Mouse (Mus musculus) stomach, postnatal 0 days (tissue): Measurements from ENCODE around the gene Wnt6. TPM values are rescaled to one million over a fixed set of nuclear protein-coding genes. Genes with fewer than 3 reads are reported as not detected.
A peak's percentile ranks its signal among the peaks of the same experiment; 100 is the strongest.
"Not testable (repeated sequence)": the region's sequence is repeated elsewhere in the genome, so short reads cannot be mapped to it uniquely, and the experiment has no call there.

Experiments
- ATAC-seq: fragments of 200-750 bp; cut with Nextera tagmentation; 2 replicates; pipeline ENCODE4 v1.8.0; 2017; ENCODE audit not compliant: low FRiP score, low TSS enrichment
- DNase-seq: peaks from one replicate; pipeline ENCODE4 v3.0.0-alpha.2; 2016; ENCODE audit warnings: low spot score
- H3K27ac ChIP-seq: fragments of 300-500 bp; sonication (generic); replicated peaks from 2 replicates; pipeline ENCODE4 v1.5.1; 2014; ENCODE audit warnings: mild to moderate bottlenecking, control low read depth
- H3K27me3 ChIP-seq: fragments of 300-500 bp; sonication (generic); 2 replicates; pipeline ENCODE4 v1.6.1; 2014; ENCODE audit warnings: low read length; ENCODE audit not compliant: control insufficient read depth, insufficient read depth
- H3K36me3 ChIP-seq: fragments of 300-500 bp; sonication (generic); 2 replicates; pipeline ENCODE4 v1.6.1; 2014; ENCODE audit warnings: low read length, mixed read lengths; ENCODE audit not compliant: control insufficient read depth, insufficient read depth
- H3K4me1 ChIP-seq: fragments of 300-500 bp; sonication (generic); replicated peaks from 2 replicates; pipeline ENCODE4 v1.6.1; 2014; ENCODE audit warnings: antibody characterized with exemption; ENCODE audit not compliant: control insufficient read depth, insufficient read depth
- H3K4me2 ChIP-seq: fragments of 300-500 bp; sonication (generic); replicated peaks from 2 replicates; pipeline ENCODE4 v1.6.1; 2014; ENCODE audit warnings: low read depth, mild to moderate bottlenecking, control low read depth, moderate library complexity
- H3K4me3 ChIP-seq: fragments of 300-500 bp; sonication (generic); 2 replicates; pipeline ENCODE4 v1.5.1; 2014; ENCODE audit warnings: low read depth, low read length, control low read depth
- H3K9ac ChIP-seq: fragments of 300-500 bp; sonication (generic); 2 replicates; pipeline ENCODE4 v1.6.1; 2014; ENCODE audit warnings: mild to moderate bottlenecking, low read length, control low read depth, mixed read lengths
- H3K9me3 ChIP-seq: fragments of 300-500 bp; sonication (generic); 2 replicates; pipeline ENCODE4 v1.6.1; 2016; ENCODE audit warnings: low read length; ENCODE audit not compliant: control insufficient read depth
- CTCF ChIP-seq: IDR thresholded peaks from 2 replicates; pipeline ENCODE4 v1.5.1; 2016; ENCODE audit warnings: antibody characterized with exemption, low read depth, mild to moderate bottlenecking, moderate library complexity
- EP300 ChIP-seq: optimal IDR thresholded peaks from 2 replicates; pipeline ENCODE3; 2016; ENCODE audit warnings: antibody characterized with exemption
- WGBS: fragments of 180-500 bp; shearing (Covaris S2); extraction: QIAGEN DNeasy Blood & Tissue Kit; methylation state at CpG from one replicate; pipeline ENCODE4 v1.1.7; 2014; 5-methylcytosine and 5-hydroxymethylcytosine counted together
- polyA plus RNA-seq: library from polyadenylated mRNA; unstranded; fragments of >200 nt; fragmentation: Nextera tagmentation; extraction: Ambion mirVana; gene quantifications from 2 replicates; pipeline ENCODE4 v1.2.1, GENCODE M21; 2015

The Wnt6 gene
- polyA plus RNA-seq, 1 experiment from 2014 or later = 3.6 TPM

DNA sequence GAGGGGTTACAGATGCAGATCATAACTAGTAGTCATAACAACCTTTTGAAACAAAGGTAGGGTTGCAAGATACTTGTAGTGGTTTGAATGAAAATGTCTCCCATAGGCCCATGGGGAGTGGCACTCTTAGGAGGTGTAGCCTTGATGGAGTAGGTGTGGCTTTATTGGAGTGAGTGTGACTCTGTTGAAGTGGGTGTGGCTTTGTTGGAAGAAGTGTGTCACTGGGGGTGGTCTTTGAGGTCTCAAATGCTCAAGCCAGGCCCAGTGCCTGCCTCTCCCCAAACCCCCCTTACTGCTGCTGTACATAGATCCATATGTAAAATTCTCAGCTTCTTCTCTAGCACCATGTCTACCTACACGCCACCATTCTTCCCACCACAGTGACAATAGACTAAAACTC lies 46.8 kb downstream of the Wnt6 start:
- H3K27me3 ChIP-seq = no peaks in the 10 kb centered on the region
- H3K9me3 ChIP-seq = no peaks in the 10 kb centered on the region
- ATAC-seq (no peak), DNase-seq (no peak)
- H3K36me3 ChIP-seq = no peaks in the 10 kb centered on the region
- H3K27ac ChIP-seq = no peak overlapping the region
- H3K4me1 ChIP-seq = no peaks in the 10 kb centered on the region
- no peak overlapping the region for H3K9ac ChIP-seq
- no peak overlapping the region for H3K4me2 ChIP-seq
- WGBS = 100% methylated on average over 1 of the region's 1 CpGs
- H3K4me3 ChIP-seq = no peak overlapping the region
- TF ChIP-seq CTCF (no peak), EP300 (no peak)

DNA sequence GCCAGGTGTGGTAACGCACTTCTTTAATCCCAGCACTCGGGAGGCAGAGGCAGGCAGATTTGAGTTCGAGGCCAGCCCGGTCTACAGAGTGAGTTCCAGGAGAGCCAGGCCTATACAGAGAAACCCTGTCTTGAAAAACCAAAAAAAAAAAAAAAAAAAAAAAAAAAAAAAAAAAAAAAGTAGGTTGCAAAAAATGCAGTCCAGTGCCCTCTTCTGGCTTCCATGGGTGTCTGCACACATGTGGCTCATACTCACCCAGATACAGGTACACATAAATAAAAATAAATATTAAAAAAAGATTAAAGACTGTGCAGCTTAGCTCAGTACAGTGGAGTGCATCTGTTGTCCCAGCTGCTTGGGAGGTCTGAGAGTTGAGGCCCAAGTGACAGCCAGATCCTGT lies 51.9 kb downstream of the Wnt6 start:
- WGBS = 92% methylated on average over 4 of the region's 4 CpGs
- not testable (repeated sequence) for H3K27ac ChIP-seq, H3K36me3 ChIP-seq, H3K9ac ChIP-seq, H3K9me3 ChIP-seq, H3K27me3 ChIP-seq, DNase-seq, H3K4me1 ChIP-seq, ATAC-seq, H3K4me2 ChIP-seq, H3K4me3 ChIP-seq
- TF ChIP-seq CTCF = peak; percentile 29

DNA sequence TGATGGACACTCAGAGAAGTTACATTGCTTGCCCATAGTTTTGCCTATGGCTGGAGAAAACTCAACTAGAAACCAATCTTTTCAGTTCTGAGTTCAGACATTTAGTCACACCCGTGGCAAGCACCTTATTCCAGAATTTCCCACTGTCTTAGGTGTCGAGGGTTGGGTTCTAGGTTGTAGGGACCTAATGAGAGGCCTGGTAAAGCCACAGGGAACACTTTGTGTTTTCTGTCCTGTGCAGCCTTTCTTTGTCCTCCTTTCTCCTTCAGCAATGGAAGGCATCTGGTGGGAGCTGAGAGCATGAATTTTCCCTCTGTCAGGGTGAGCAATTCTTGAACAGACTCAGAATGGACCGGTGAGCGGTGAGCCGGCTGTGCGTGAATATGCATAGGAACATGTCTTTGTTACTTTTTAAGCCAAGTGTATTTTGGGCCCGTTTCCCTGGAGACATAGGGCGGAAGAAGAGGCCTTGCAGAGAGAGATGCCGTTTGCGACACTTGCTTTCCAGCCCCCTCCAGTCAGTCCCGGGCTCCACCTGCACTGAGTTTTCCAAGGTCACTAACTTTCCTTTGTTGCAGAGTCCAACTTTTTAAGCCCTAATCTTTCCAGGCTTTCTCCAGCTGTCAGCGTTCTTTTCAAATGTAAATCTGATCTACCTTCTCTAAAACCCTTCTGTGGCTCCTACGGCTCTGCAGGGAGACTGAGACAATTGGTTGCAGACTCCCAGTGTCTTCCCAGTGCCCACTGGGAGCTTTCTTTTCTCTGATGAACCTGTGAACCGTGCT lies 53.0 kb downstream of the Wnt6 start:
- WGBS = 26% methylated on average over 14 of the region's 14 CpGs
- ATAC-seq = no peak

DNA sequence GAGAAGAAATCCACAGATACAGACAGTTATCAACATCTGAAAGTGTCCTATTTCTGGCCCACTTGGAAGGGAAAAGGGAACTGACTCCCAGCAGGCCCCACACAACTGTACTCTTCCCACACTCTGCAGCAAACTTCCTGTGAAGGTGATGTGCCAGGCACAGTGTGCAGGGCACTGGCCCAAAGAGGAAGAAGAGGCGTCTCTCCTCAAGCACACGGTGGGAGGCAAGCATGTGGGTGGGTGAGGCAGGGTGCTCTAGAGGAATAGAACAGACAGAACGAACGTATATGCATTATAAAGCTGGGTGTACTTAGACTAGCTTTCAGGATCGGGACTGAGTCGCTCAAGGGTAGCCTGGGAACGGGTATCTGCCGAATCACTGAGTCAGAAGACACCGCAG lies 58.4 kb downstream of the Wnt6 start:
- H3K9me3 ChIP-seq = no peaks in the 10 kb centered on the region
- no peak overlapping the region for H3K27ac ChIP-seq
- H3K9ac ChIP-seq = no peak overlapping the region
- ATAC-seq = no peak
- TF ChIP-seq CTCF = no peak
- TF ChIP-seq EP300 = no peak
- H3K36me3 ChIP-seq = no peaks in the 10 kb centered on the region
- no peaks in the 10 kb centered on the region for H3K4me1 ChIP-seq
- H3K27me3 ChIP-seq = no peaks in the 10 kb centered on the region
- no peak for DNase-seq
- no peak overlapping the region for H3K4me3 ChIP-seq
- H3K4me2 ChIP-seq = no peak overlapping the region
- 81% methylated on average over 9 of the region's 9 CpGs for WGBS

More for the DNA sequence above, 53.0 kb downstream of the Wnt6 start:
- Histone ChIP-seq H3K4me2 (no peak overlapping the region), H3K9ac (no peak overlapping the region), H3K27me3 (no peaks in the 10 kb centered on the region), H3K9me3 (no peaks in the 10 kb centered on the region), H3K4me1 (no peaks in the 10 kb centered on the region), H3K4me3 (no peak overlapping the region), H3K27ac (no peak overlapping the region), H3K36me3 (no peaks in the 10 kb centered on the region)
- TF ChIP-seq EP300 (no peak), CTCF (no peak)
- DNase-seq = no peak

DNA sequence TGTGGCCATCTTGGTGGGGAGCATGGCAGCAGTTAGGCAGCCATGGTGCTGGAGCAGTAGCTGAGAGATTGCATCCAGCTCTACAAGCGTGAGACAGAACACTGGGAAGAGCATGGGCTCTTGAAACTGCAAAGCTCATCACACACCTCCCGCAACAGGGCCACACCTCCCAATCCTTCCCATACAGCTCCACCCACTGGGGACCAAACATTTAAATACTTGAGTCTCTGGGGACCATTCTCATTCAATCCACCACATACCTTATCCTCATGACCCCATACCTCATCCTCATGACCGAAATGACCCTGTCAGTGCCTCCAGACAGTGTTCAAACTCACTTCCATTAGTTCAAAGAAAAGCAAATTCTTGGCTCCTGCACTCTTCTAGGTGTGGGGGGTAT lies 61.6 kb downstream of the Wnt6 start:
- no peak overlapping the region for H3K4me2 ChIP-seq
- H3K9ac ChIP-seq = no peak overlapping the region
- no peak for ATAC-seq
- H3K36me3 ChIP-seq = no peaks in the 10 kb centered on the region
- no peaks in the 10 kb centered on the region for H3K27me3 ChIP-seq
- no peak for DNase-seq
- no peak overlapping the region for H3K27ac ChIP-seq
- H3K4me1 ChIP-seq = no peaks in the 10 kb centered on the region
- H3K4me3 ChIP-seq = no peak overlapping the region
- WGBS = 73% methylated on average over 3 of the region's 3 CpGs
- no peak for TF ChIP-seq CTCF
- TF ChIP-seq EP300 = no peak
- no peaks in the 10 kb centered on the region for H3K9me3 ChIP-seq

Other genes with a start within 250 kb of the Wnt6 start
- 0.31 and 0.36 TPM in 2 replicates for gene Plcd4, start 229.0 kb upstream of the Wnt6 start, polyA plus RNA-seq
- 7.7 and 8.3 TPM in 2 replicates for gene Usp37, start 227.6 kb upstream of the Wnt6 start, polyA plus RNA-seq
- gene Zfp142, start 183.6 kb upstream of the Wnt6 start, polyA plus RNA-seq = 1.9 and 2.1 TPM in 2 replicates
- 8.6 and 9.6 TPM in 2 replicates for gene Bcs1l, start 183.6 kb upstream of the Wnt6 start, polyA plus RNA-seq
- 22.9 and 24.3 TPM in 2 replicates for gene Rnf25, start 170.5 kb upstream of the Wnt6 start, polyA plus RNA-seq
- gene Stk36, start 170.4 kb upstream of the Wnt6 start, polyA plus RNA-seq = 1.1 and 1.3 TPM in 2 replicates
- 1.8 and 2.5 TPM in 2 replicates for gene Ttll4, start 110.1 kb upstream of the Wnt6 start, polyA plus RNA-seq
- gene Cyp27a1, start 58.3 kb upstream of the Wnt6 start, polyA plus RNA-seq = 8.8 and 11.3 TPM in 2 replicates
- 0.25 and 0.29 TPM in 2 replicates for gene Prkag3, start 22.7 kb upstream of the Wnt6 start, polyA plus RNA-seq
- gene Wnt10a, start 19.6 kb downstream of the Wnt6 start, polyA plus RNA-seq = 8.7 and 10.6 TPM in 2 replicates
- 0.12 and 0.19 TPM in 2 replicates for gene Cdk5r2, start 83.0 kb downstream of the Wnt6 start, polyA plus RNA-seq
- 0.22 and 0.31 TPM in 2 replicates for gene Fev, start 113.5 kb downstream of the Wnt6 start, polyA plus RNA-seq
- gene Cryba2, start 121.3 kb downstream of the Wnt6 start, polyA plus RNA-seq = 0.50 and 0.93 TPM in 2 replicates
- 0.04 TPM in 1 of 2 replicates, not detected in the other for gene Cfap65, start 163.7 kb downstream of the Wnt6 start, polyA plus RNA-seq
- gene Ihh, start 179.8 kb downstream of the Wnt6 start, polyA plus RNA-seq = 25.1 and 25.8 TPM in 2 replicates